Mouse (Mus musculus): ENCODE measurements around the gene Kcnk7. TPM values are rescaled to one million over a fixed set of nuclear protein-coding genes. Genes with fewer than 3 reads are reported as not detected.
A peak's percentile ranks its signal among the peaks of the same experiment; 100 is the strongest.

The Kcnk7 gene
- polyA plus RNA-seq, 1 experiment from 2014 or later, result 0.14 TPM

DNA sequence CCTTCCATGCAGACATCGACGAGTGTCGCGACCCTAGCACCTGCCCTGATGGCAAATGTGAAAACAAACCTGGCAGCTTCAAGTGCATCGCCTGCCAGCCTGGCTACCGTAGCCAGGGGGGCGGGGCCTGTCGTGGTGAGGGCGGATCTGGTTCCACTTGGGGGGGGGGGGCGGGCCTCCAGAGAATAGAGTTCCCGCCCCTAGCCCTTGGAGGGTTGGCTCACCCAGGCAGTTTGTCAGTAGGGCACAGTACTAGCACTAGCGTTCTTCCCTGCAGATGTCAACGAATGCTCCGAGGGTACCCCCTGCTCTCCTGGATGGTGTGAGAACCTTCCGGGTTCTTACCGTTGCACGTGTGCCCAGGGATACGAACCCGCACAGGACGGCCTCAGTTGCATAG is 47.6 kb downstream of the Kcnk7 start:
- Histone ChIP-seq H3K4me3 (ENCODE audit: low read depth, low read length) (peak overlapping the region; percentile 7; the same call in 1 of the 2 replicates), H3K9me3 (replicated peaks; ENCODE audit: control insufficient read depth, low read length) (no peaks in the 10 kb centered on the region), H3K4me2 (ENCODE audit: low read depth, low read length) (no peak overlapping the region), H3K4me1 (ENCODE audit: control insufficient read depth, low read depth, low read length) (peaks cover 2% of the 10 kb centered on the region; the same call in 1 of the 2 replicates), H3K27me3 (ENCODE audit: control insufficient read depth, insufficient read depth, low read depth, low read length) (peaks cover 86% of the 10 kb centered on the region), H3K27ac (ENCODE audit: low read length) (no peak overlapping the region), H3K36me3 (ENCODE audit: control insufficient read depth, insufficient read depth) (no peaks in the 10 kb centered on the region), H3K9ac (ENCODE audit: low read depth, low read length) (no peak overlapping the region)
- 0 out of 2 replicates have a peak, but pooled peaks have one; percentile 22 for ATAC-seq (ENCODE audit: low read depth)
- 5% methylated on average over 19 of the region's 20 CpGs for WGBS (ENCODE audit: insufficient replicate concordance)

DNA sequence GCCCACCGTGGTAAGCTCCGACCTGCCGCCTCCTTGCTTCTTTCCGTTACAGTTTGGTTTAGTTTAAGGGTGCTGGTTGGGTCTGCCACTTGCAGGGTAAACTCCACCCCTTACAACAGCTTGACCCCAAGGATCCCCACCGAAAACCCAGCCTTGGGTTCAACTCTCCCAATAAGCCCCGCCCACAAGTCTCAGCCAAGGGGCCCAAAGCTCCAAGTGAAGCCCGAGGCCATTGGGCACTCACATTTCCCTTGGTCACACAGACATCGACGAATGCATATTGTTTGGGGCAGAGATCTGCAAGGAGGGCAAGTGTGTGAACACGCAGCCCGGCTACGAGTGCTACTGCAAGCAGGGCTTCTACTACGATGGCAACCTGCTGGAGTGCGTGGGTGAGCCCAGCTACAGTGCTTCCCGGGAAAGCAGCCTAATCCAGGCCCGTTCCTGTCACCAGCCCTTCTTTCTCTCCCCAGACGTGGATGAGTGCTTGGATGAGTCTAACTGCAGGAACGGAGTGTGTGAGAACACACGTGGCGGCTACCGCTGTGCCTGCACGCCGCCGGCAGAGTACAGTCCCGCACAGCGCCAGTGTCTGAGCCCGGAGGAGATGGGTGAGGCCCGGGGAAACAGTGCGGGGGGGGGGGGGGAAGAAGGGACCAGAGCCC is 52.3 kb downstream of the Kcnk7 start:
- Histone ChIP-seq H3K4me1 (ENCODE audit: control insufficient read depth, low read depth, low read length) (peaks cover 2% of the 10 kb centered on the region; the same call in 1 of the 2 replicates), H3K9me3 (replicated peaks; ENCODE audit: control insufficient read depth, low read length) (no peaks in the 10 kb centered on the region), H3K27me3 (ENCODE audit: control insufficient read depth, insufficient read depth, low read depth, low read length) (peaks cover 53% of the 10 kb centered on the region), H3K9ac (ENCODE audit: low read depth, low read length) (0 out of 2 replicates have a peak overlapping the region, but pooled peaks have one; percentile 11), H3K36me3 (ENCODE audit: control insufficient read depth, insufficient read depth) (no peaks in the 10 kb centered on the region; the same call in 1 of the 2 replicates), H3K27ac (ENCODE audit: low read length) (no peak overlapping the region), H3K4me2 (ENCODE audit: low read depth, low read length) (peak overlapping the region; percentile 19), H3K4me3 (ENCODE audit: low read depth, low read length) (no peak overlapping the region)
- ATAC-seq (ENCODE audit: low read depth), result no peak
- 21% methylated on average over 28 of the region's 29 CpGs for WGBS (ENCODE audit: insufficient replicate concordance)

Small RNA genes within 50 kb of the gene (microRNA-seq; reads per million reads assigned to microRNA genes)
- gene Mir6987, result not detected

Other genes starting within 250 kb of the Kcnk7 start
- 0.86 and 0.97 TPM in 2 replicates for gene Ccdc85b, start 246.5 kb upstream of the Kcnk7 start, polyA plus RNA-seq (2015; fragmentation: Nextera tagmentation; extraction: Ambion mirVana)
- 25.9 and 27.2 TPM in 2 replicates for gene Fibp, start 243.8 kb upstream of the Kcnk7 start, polyA plus RNA-seq (2015; fragmentation: Nextera tagmentation; extraction: Ambion mirVana)
- gene Ctsw, start 235.9 kb upstream of the Kcnk7 start, polyA plus RNA-seq (2015; fragmentation: Nextera tagmentation; extraction: Ambion mirVana), result 0.36 and 0.58 TPM in 2 replicates
- 13.5 and 15.8 TPM in 2 replicates for gene Efemp2, start 230.4 kb upstream of the Kcnk7 start, polyA plus RNA-seq (2015; fragmentation: Nextera tagmentation; extraction: Ambion mirVana)
- 12.7 and 15.6 TPM in 2 replicates for gene Mus81, start 216.0 kb upstream of the Kcnk7 start, polyA plus RNA-seq (2015; fragmentation: Nextera tagmentation; extraction: Ambion mirVana)
- gene Cfl1, start 213.9 kb upstream of the Kcnk7 start, polyA plus RNA-seq (2015; fragmentation: Nextera tagmentation; extraction: Ambion mirVana), result 930 and 955 TPM in 2 replicates
- gene 1700020D05Rik, start 200.6 kb upstream of the Kcnk7 start, polyA plus RNA-seq (2015; fragmentation: Nextera tagmentation; extraction: Ambion mirVana), result 0.09 and 0.14 TPM in 2 replicates
- 5.7 and 7.2 TPM in 2 replicates for gene Snx32, start 193.8 kb upstream of the Kcnk7 start, polyA plus RNA-seq (2015; fragmentation: Nextera tagmentation; extraction: Ambion mirVana)
- gene Ovol1, start 143.7 kb upstream of the Kcnk7 start, polyA plus RNA-seq (2015; fragmentation: Nextera tagmentation; extraction: Ambion mirVana), result 0.04 and 0.31 TPM in 2 replicates
- gene Ap5b1, start 136.3 kb upstream of the Kcnk7 start, polyA plus RNA-seq (2015; fragmentation: Nextera tagmentation; extraction: Ambion mirVana), result 3.5 and 4.4 TPM in 2 replicates
- gene Rnaseh2c, start 102.5 kb upstream of the Kcnk7 start, polyA plus RNA-seq (2015; fragmentation: Nextera tagmentation; extraction: Ambion mirVana), result 92.2 and 115 TPM in 2 replicates
- 15.9 and 16.4 TPM in 2 replicates for gene Kat5, start 94.1 kb upstream of the Kcnk7 start, polyA plus RNA-seq (2015; fragmentation: Nextera tagmentation; extraction: Ambion mirVana)
- 21.6 and 23.6 TPM in 2 replicates for gene Rela, start 66.9 kb upstream of the Kcnk7 start, polyA plus RNA-seq (2015; fragmentation: Nextera tagmentation; extraction: Ambion mirVana)
- 19.7 and 22.3 TPM in 2 replicates for gene Sipa1, start 40.7 kb upstream of the Kcnk7 start, polyA plus RNA-seq (2015; fragmentation: Nextera tagmentation; extraction: Ambion mirVana)
- gene Map3k11, start 15.6 kb upstream of the Kcnk7 start, polyA plus RNA-seq (2015; fragmentation: Nextera tagmentation; extraction: Ambion mirVana), result 12.9 and 15.2 TPM in 2 replicates
- 8.2 and 9.7 TPM in 2 replicates for gene Pcnx3, start 15.5 kb upstream of the Kcnk7 start, polyA plus RNA-seq (2015; fragmentation: Nextera tagmentation; extraction: Ambion mirVana)
- 104 and 105 TPM in 2 replicates for gene Ehbp1l1, start 21.9 kb downstream of the Kcnk7 start, polyA plus RNA-seq (2015; fragmentation: Nextera tagmentation; extraction: Ambion mirVana)
- 29.7 and 32.5 TPM in 2 replicates for gene Fam89b, start 25.3 kb downstream of the Kcnk7 start, polyA plus RNA-seq (2015; fragmentation: Nextera tagmentation; extraction: Ambion mirVana)
- 0.74 and 4.6 TPM in 2 replicates for gene Ltbp3, start 36.5 kb downstream of the Kcnk7 start, polyA plus RNA-seq (2015; fragmentation: Nextera tagmentation; extraction: Ambion mirVana)
- gene Scyl1, start 67.1 kb downstream of the Kcnk7 start, polyA plus RNA-seq (2015; fragmentation: Nextera tagmentation; extraction: Ambion mirVana), result 19.3 and 21.5 TPM in 2 replicates
- gene Frmd8, start 170.9 kb downstream of the Kcnk7 start, polyA plus RNA-seq (2015; fragmentation: Nextera tagmentation; extraction: Ambion mirVana), result 13.9 and 14.0 TPM in 2 replicates
- 6.3 and 6.9 TPM in 2 replicates for gene Slc25a45, start 173.4 kb downstream of the Kcnk7 start, polyA plus RNA-seq (2015; fragmentation: Nextera tagmentation; extraction: Ambion mirVana)
- gene Tigd3, start 189.8 kb downstream of the Kcnk7 start, polyA plus RNA-seq (2015; fragmentation: Nextera tagmentation; extraction: Ambion mirVana), result 2.3 and 2.6 TPM in 2 replicates
- 48.4 and 52.8 TPM in 2 replicates for gene Dpf2, start 208.6 kb downstream of the Kcnk7 start, polyA plus RNA-seq (2015; fragmentation: Nextera tagmentation; extraction: Ambion mirVana)
- 2.9 and 3.6 TPM in 2 replicates for gene Cdc42ep2, start 220.4 kb downstream of the Kcnk7 start, polyA plus RNA-seq (2015; fragmentation: Nextera tagmentation; extraction: Ambion mirVana)

Data from liver, embryonic 16.5 days (tissue).